Mouse (Mus musculus) CH12.LX (cell line): ENCODE results near the gene Foxred2. TPM values are rescaled to one million over a fixed set of nuclear protein-coding genes. Genes with fewer than 3 reads are reported as not detected.

Source experiments
- DNase-seq: peaks from one replicate; pipeline ENCODE4 v3.0.0-alpha.2; 2013; ENCODE audit errors: extremely low read depth
- H3K27ac ChIP-seq: 2 replicates; pipeline ENCODE4 v1.5.1; 2012; ENCODE audit warnings: low read depth, mild to moderate bottlenecking, control low read depth, moderate library complexity; ENCODE audit not compliant: insufficient read depth
- H3K27me3 ChIP-seq: replicated peaks from 2 replicates; pipeline ENCODE3; 2012; ENCODE audit warnings: inconsistent platforms
- H3K36me3 ChIP-seq, 2 experiments: replicated peaks in 1 of 2; 2 replicates each; pipeline versions ENCODE3 to v1.6.1; 2012; ENCODE audit warnings: inconsistent platforms in 1 of 2, low read length in 1 of 2, mild to moderate bottlenecking in 1 of 2, mixed read lengths in 1 of 2, moderate library complexity in 1 of 2; ENCODE audit not compliant: control insufficient read depth in 1 of 2, insufficient read depth in 1 of 2
- H3K4me1 ChIP-seq, 2 experiments: 2 replicates each; pipeline ENCODE4 v1.6.1; 2012; ENCODE audit warnings: inconsistent platforms in 1 of 2, moderate library complexity in 1 of 2; ENCODE audit not compliant: insufficient read depth in 2 of 2, control insufficient read depth in 1 of 2
- H3K4me2 ChIP-seq: 2 replicates; pipeline ENCODE4 v1.6.1; 2012; ENCODE audit warnings: low read depth, mild to moderate bottlenecking, control low read depth; ENCODE audit not compliant: poor library complexity, insufficient read depth, severe bottlenecking
- H3K4me3 ChIP-seq, 3 experiments: fragments of 150-350 bp in 1 of 3; sonication (generic) in 1 of 3; replicated peaks in 1 of 3; 2 replicates each; pipeline versions ENCODE3 to v1.5.1; 2011 to 2012; ENCODE audit warnings: low read depth in 2 of 3, low read length in 2 of 3, mild to moderate bottlenecking in 2 of 3, moderate library complexity in 2 of 3, control low read depth in 1 of 3, improper control_type of control experiment in 1 of 3, inconsistent platforms in 1 of 3, mixed read lengths in 1 of 3; ENCODE audit not compliant: poor library complexity in 1 of 3
- H3K79me2 ChIP-seq: replicated peaks from 2 replicates; pipeline ENCODE4 v1.6.1; 2012; ENCODE audit warnings: mild to moderate bottlenecking, moderate library complexity; ENCODE audit not compliant: control insufficient read depth, poor library complexity, insufficient read depth, severe bottlenecking; ENCODE audit errors: extremely low read depth
- H3K9ac ChIP-seq: 2 replicates; pipeline ENCODE4 v1.6.1; 2012; ENCODE audit warnings: low read depth, mild to moderate bottlenecking, control low read depth, moderate library complexity; ENCODE audit not compliant: insufficient read depth
- H3K9me3 ChIP-seq: replicated peaks from 2 replicates; pipeline ENCODE3; 2012; ENCODE audit warnings: low read length, inconsistent platforms, mixed read lengths
- BHLHE40 ChIP-seq: IDR thresholded peaks from 2 replicates; pipeline ENCODE4 v1.6.1; 2011; ENCODE audit warnings: mild to moderate bottlenecking, low read depth, low read length, improper control_type of control experiment
- CHD1 ChIP-seq: IDR thresholded peaks from 2 replicates; pipeline ENCODE4 v1.6.1; 2012; ENCODE audit warnings: low read depth, low read length, improper control_type of control experiment, inconsistent platforms
- CHD2 ChIP-seq: IDR thresholded peaks from 2 replicates; pipeline ENCODE4 v1.6.1; 2011; ENCODE audit warnings: low read length, improper control_type of control experiment
- E2F4 ChIP-seq: IDR thresholded peaks from 2 replicates; pipeline ENCODE4 v1.6.1; 2011; ENCODE audit warnings: low read depth, low read length, improper control_type of control experiment; ENCODE audit not compliant: insufficient replicate concordance
- GABPA ChIP-seq: IDR thresholded peaks from 2 replicates; pipeline ENCODE4 v1.6.1; 2012; ENCODE audit warnings: low read depth, low read length, improper control_type of control experiment, inconsistent platforms; ENCODE audit not compliant: insufficient replicate concordance
- MEF2A ChIP-seq: IDR thresholded peaks from 2 replicates; pipeline ENCODE4 v1.6.1; 2014; ENCODE audit warnings: low read depth, mild to moderate bottlenecking, inconsistent platforms, low read length, improper control_type of control experiment, borderline replicate concordance
- PAX5 ChIP-seq: IDR thresholded peaks from 2 replicates; pipeline ENCODE4 v1.6.1; 2012; ENCODE audit warnings: low read length, inconsistent platforms, mixed read lengths
- POLR2A ChIP-seq: IDR thresholded peaks from 2 replicates; pipeline ENCODE4 v1.6.1; 2011; ENCODE audit warnings: low read depth, mild to moderate bottlenecking, improper control_type of control experiment, low read length
- POLR2AphosphoS2 ChIP-seq: IDR thresholded peaks from 2 replicates; pipeline ENCODE4 v1.6.1; 2011; ENCODE audit warnings: low read depth, low read length, improper control_type of control experiment
- SMC3 ChIP-seq: IDR thresholded peaks from 2 replicates; pipeline ENCODE4 v1.6.1; 2011; ENCODE audit warnings: low read depth, low read length, improper control_type of control experiment
- TBP ChIP-seq: conservative IDR thresholded peaks from 2 replicates; pipeline ENCODE4 v1.6.1; 2011; ENCODE audit warnings: low read depth, low read length, improper control_type of control experiment
- dilution Hi-C: fragments of 300-500 bp; cut with MboI; formaldehyde crosslinking; loops from 2 replicates; pipeline ENCODE4 v1.14.3; 2020; ENCODE audit warnings: low sequenced_read_pairs; ENCODE audit not compliant: extremely low pct_unique_long_range_greater_than_20kb, extremely low pct_ligation_motif_present
- in situ Hi-C: fragments of 300-500 bp; cut with MboI; formaldehyde crosslinking; loops from 3 replicates; pipeline ENCODE4 v1.14.3; 2019; ENCODE audit warnings: low sequenced_read_pairs, low pct_ligation_motif_present, low pct_unique_long_range_greater_than_20kb, mixed read lengths
- polyA plus RNA-seq: library from polyadenylated mRNA; unstranded; fragments of >175 nt; gene quantifications from 2 replicates; pipeline ENCODE4 v1.2.1, GENCODE M21; 2012; ENCODE audit warnings: low read depth; ENCODE audit not compliant: insufficient read length
- total RNA-seq, 2 experiments: library from RNA; depleted of rRNA; stranded (reverse); fragments of 300-350 nt in 1 of 2; fragments of >200 nt in 1 of 2; gene quantifications; 2 replicates each; pipeline ENCODE4 v1.2.3; 2012 to 2014

The Foxred2 gene
- total and polyA plus RNA-seq, 3 experiments: 0.17 to 0.43 (median 0.39) TPM

DNA sequence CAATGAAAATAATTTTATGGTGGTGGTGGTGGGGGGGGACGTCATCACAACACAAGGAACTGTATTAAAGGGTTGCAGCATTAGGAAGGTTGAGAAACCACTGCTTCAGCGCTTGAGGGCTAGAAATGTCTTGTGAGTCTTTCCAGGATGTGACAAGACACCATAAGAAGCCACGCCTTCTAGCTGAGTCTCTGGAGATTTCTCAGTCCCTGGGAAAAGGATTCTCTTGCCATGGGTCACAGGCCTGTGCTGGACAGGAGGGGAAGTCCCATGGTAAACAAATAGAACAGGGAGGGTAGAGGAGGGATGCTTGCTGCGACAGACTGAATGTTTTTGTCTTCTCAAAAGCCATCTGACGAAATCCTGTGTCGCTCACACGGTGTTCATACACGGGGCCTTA is 64.8 kb downstream of the Foxred2 start:
- peaks cover 9 to 28% of the 10 kb centered on the region in 2 experiments; a peak in 3 of 4 replicates for H3K4me1 ChIP-seq
- no peak overlapping the region for H3K4me2 ChIP-seq
- H3K9me3 ChIP-seq: no peaks in the 10 kb centered on the region
- H3K4me3 ChIP-seq: no peak overlapping the region
- H3K27me3 ChIP-seq: no peaks in the 10 kb centered on the region
- dilution Hi-C loops: no loop called here
- no peaks in the 10 kb centered on the region for H3K79me2 ChIP-seq
- H3K9ac ChIP-seq: no peak overlapping the region
- peak; percentile 49 for DNase-seq
- H3K27ac ChIP-seq: no peak overlapping the region
- no peak for TF ChIP-seq POLR2AphosphoS2
- TF ChIP-seq E2F4: no peak
- no peak for TF ChIP-seq CHD2
- TF ChIP-seq SMC3: no peak
- no peak for TF ChIP-seq MEF2A
- TF ChIP-seq PAX5: no peak
- no peak for TF ChIP-seq BHLHE40
- no peak for TF ChIP-seq TBP
- TF ChIP-seq POLR2A: no peak
- TF ChIP-seq GABPA: no peak
- TF ChIP-seq CHD1: no peak
- in situ Hi-C loops: no loop called here
- no peaks in the 10 kb centered on the region for H3K36me3 ChIP-seq

Other genes with a start within 250 kb of the Foxred2 start
- gene Apol9b, start 227.7 kb downstream of the Foxred2 start, total RNA-seq (2012; rRNA removed): not detected in 2 replicates
- gene Apol9b, start 227.7 kb downstream of the Foxred2 start, total RNA-seq (2014; rRNA removed): not detected in 2 replicates
- not detected in 2 replicates for gene Apol9b, start 227.7 kb downstream of the Foxred2 start, polyA plus RNA-seq
- 0.17 TPM in 1 of 2 replicates, not detected in the other for gene Apol8, start 199.7 kb downstream of the Foxred2 start, total RNA-seq (2012; rRNA removed)
- gene Apol8, start 199.7 kb downstream of the Foxred2 start, total RNA-seq (2014; rRNA removed): 0.15 and 0.84 TPM in 2 replicates
- gene Apol8, start 199.7 kb downstream of the Foxred2 start, polyA plus RNA-seq: 0.14 and 0.50 TPM in 2 replicates
- gene Myh9, start 114.5 kb downstream of the Foxred2 start, total RNA-seq (2012; rRNA removed): 128 and 146 TPM in 2 replicates
- gene Myh9, start 114.5 kb downstream of the Foxred2 start, total RNA-seq (2014; rRNA removed): 43.8 and 46.4 TPM in 2 replicates
- gene Myh9, start 114.5 kb downstream of the Foxred2 start, polyA plus RNA-seq: 165 and 178 TPM in 2 replicates
- gene Txn2, start 27.7 kb downstream of the Foxred2 start, total RNA-seq (2012; rRNA removed): 105 and 122 TPM in 2 replicates
- gene Txn2, start 27.7 kb downstream of the Foxred2 start, total RNA-seq (2014; rRNA removed): 16.8 and 22.4 TPM in 2 replicates
- gene Txn2, start 27.7 kb downstream of the Foxred2 start, polyA plus RNA-seq: 188 and 209 TPM in 2 replicates
- 344 and 352 TPM in 2 replicates for gene Eif3d, start 14.1 kb upstream of the Foxred2 start, total RNA-seq (2012; rRNA removed)
- 269 and 302 TPM in 2 replicates for gene Eif3d, start 14.1 kb upstream of the Foxred2 start, total RNA-seq (2014; rRNA removed)
- 406 and 493 TPM in 2 replicates for gene Eif3d, start 14.1 kb upstream of the Foxred2 start, polyA plus RNA-seq
- not detected in 2 replicates for gene Cacng2, start 163.3 kb upstream of the Foxred2 start, total RNA-seq (2012; rRNA removed)
- not detected in 2 replicates for gene Cacng2, start 163.3 kb upstream of the Foxred2 start, total RNA-seq (2014; rRNA removed)
- gene Cacng2, start 163.3 kb upstream of the Foxred2 start, polyA plus RNA-seq: not detected in 2 replicates
- gene Ift27, start 217.4 kb upstream of the Foxred2 start, total RNA-seq (2012; rRNA removed): 72.1 and 84.9 TPM in 2 replicates
- 67.1 and 84.1 TPM in 2 replicates for gene Ift27, start 217.4 kb upstream of the Foxred2 start, total RNA-seq (2014; rRNA removed)
- gene Ift27, start 217.4 kb upstream of the Foxred2 start, polyA plus RNA-seq: 82.1 and 87.2 TPM in 2 replicates
- 11.8 and 12.8 TPM in 2 replicates for gene Pvalb, start 249.7 kb upstream of the Foxred2 start, total RNA-seq (2012; rRNA removed)
- 10.0 and 11.4 TPM in 2 replicates for gene Pvalb, start 249.7 kb upstream of the Foxred2 start, total RNA-seq (2014; rRNA removed)
- 16.4 and 21.0 TPM in 2 replicates for gene Pvalb, start 249.7 kb upstream of the Foxred2 start, polyA plus RNA-seq